Comparison of ENCODE assay signal across 8 mouse cellular contexts in genomic region chr5:135632797-135633144, GRCm38 (mm10). TPM values are rescaled to one million over a fixed set of nuclear protein-coding genes. Genes with fewer than 3 reads are reported as not detected.
A peak's percentile ranks its signal among the peaks of the same experiment; 100 is the strongest.
DNase-seq lines count a peak whose midpoint lies in the region; ATAC-seq and TF ChIP-seq lines count a peak whose summit lies in the region.

No protein-coding gene starts in this region.

- ATAC-seq in lung, embryonic 14.5 days (ENCODE audit: insufficient read depth), result peak; percentile 79
- peak; percentile 84 for ATAC-seq in limb, embryonic 12.5 days (ENCODE audit: insufficient number of reproducible peaks, insufficient read depth, low FRiP score, low TSS enrichment, low read depth)

- H3K9ac ChIP-seq in lung, embryonic 14.5 days, result peak overlapping the region; percentile 76
- H3K9ac ChIP-seq in limb, embryonic 12.5 days (replicated peaks), result peak overlapping the region; percentile 79

- H3K36me3 ChIP-seq in lung, embryonic 14.5 days (ENCODE audit: insufficient read depth), result peaks cover 23% of the 10 kb centered on the region
- peaks cover 27% of the 10 kb centered on the region for H3K36me3 ChIP-seq in limb, embryonic 12.5 days

- peak overlapping the region; percentile 91 for H3K4me3 ChIP-seq in lung, embryonic 14.5 days (ENCODE audit: low read depth, low read length)
- peak overlapping the region; percentile 98 for H3K4me3 ChIP-seq in embryonic fibroblast, embryonic 13.5 days (ENCODE audit: insufficient read depth, low read length)
- H3K4me3 ChIP-seq in limb, embryonic 12.5 days (replicated peaks), result peak overlapping the region; percentile 74
- H3K4me3 ChIP-seq in olfactory bulb, adult 2 months (ENCODE audit: insufficient read depth, low read depth, low read length), result peak overlapping the region; percentile 70

- TF ChIP-seq POLR2A in embryonic fibroblast, embryonic 13.5 days (IDR thresholded peaks at IDR 0.05; ENCODE audit: low read depth, low read length), result no peak
- no peak for TF ChIP-seq POLR2A in olfactory bulb, adult 2 months (IDR thresholded peaks at IDR 0.05; ENCODE audit: insufficient read depth, low read depth, low read length)

- no peak for DNase-seq in lung, embryonic 14.5 days
- DNase-seq in lung, postnatal 4 days, result no peak
- no peak for DNase-seq in adrenal gland, postnatal 10 days
- DNase-seq in layer of hippocampus, postnatal 10 days (ENCODE audit: low spot score in 2 of 2), result no peak
- no peak for DNase-seq in gastrocnemius, adult 8-10 months (ENCODE audit: low spot score in 2 of 2)

- H3K27me3 ChIP-seq in lung, embryonic 14.5 days (ENCODE audit: insufficient read depth, low read length), result no peaks in the 10 kb centered on the region
- H3K27me3 ChIP-seq in limb, embryonic 12.5 days, result no peaks in the 10 kb centered on the region

- no peak for TF ChIP-seq CTCF in lung, embryonic 14.5 days (IDR thresholded peaks at IDR 0.05; ENCODE audit: low read depth)
- TF ChIP-seq CTCF in embryonic fibroblast, embryonic 13.5 days (IDR thresholded peaks at IDR 0.05; ENCODE audit: borderline replicate concordance, insufficient read depth, low read length), result no peak
- TF ChIP-seq CTCF in olfactory bulb, adult 2 months (IDR thresholded peaks at IDR 0.05; ENCODE audit: insufficient read depth, low read depth, low read length), result no peak

- H3K4me1 ChIP-seq in lung, embryonic 14.5 days (ENCODE audit: insufficient read depth), result no peaks in the 10 kb centered on the region
- H3K4me1 ChIP-seq in embryonic fibroblast, embryonic 13.5 days (ENCODE audit: control insufficient read depth, insufficient read depth, low read length), result no peaks in the 10 kb centered on the region
- peaks cover 10% of the 10 kb centered on the region for H3K4me1 ChIP-seq in limb, embryonic 12.5 days (replicated peaks)
- 0 out of 2 replicates have a peak, but pooled peaks cover 3% of the 10 kb centered on the region for H3K4me1 ChIP-seq in olfactory bulb, adult 2 months (ENCODE audit: control insufficient read depth, insufficient read depth, low read length)

- no peaks in the 10 kb centered on the region for H3K9me3 ChIP-seq in lung, embryonic 14.5 days (ENCODE audit: low read depth, low read length)
- H3K9me3 ChIP-seq in limb, embryonic 12.5 days, result no peaks in the 10 kb centered on the region; the same call in 1 of the 2 replicates

- 0% methylated on average over 20 of the region's 21 CpGs for WGBS in lung, embryonic 14.5 days
- under 1% methylated on average over 21 of the region's 21 CpGs for WGBS in limb, embryonic 12.5 days
- 0% methylated on average over 21 of the region's 21 CpGs for WGBS in olfactory bulb, adult 2 months

- H3K27ac ChIP-seq in lung, embryonic 14.5 days (ENCODE audit: low read depth), result peak overlapping the region; percentile 80
- peak overlapping the region; percentile 35; the same call in 1 of the 2 replicates for H3K27ac ChIP-seq in embryonic fibroblast, embryonic 13.5 days (ENCODE audit: insufficient read depth, low read length)
- H3K27ac ChIP-seq in limb, embryonic 12.5 days, result peak overlapping the region; percentile 82
- peak overlapping the region; percentile 89 for H3K27ac ChIP-seq in olfactory bulb, adult 2 months (ENCODE audit: insufficient read depth, low read depth, low read length)

- H3K4me2 ChIP-seq in lung, embryonic 14.5 days, result peak overlapping the region; percentile 61
- peak overlapping the region; percentile 65 for H3K4me2 ChIP-seq in limb, embryonic 12.5 days

RNA-seq across cellular contexts. Expression of gene Rhbdd2, which starts 0.4 kb away (rescaled TPM):
- polyA plus RNA-seq in lung, embryonic 14.5 days (2014; fragmentation: Nextera tagmentation; extraction: Ambion mirVana), result 40.5 and 45.7 TPM in 2 replicates
- 18.8 and 23.3 TPM in 2 replicates for polyA plus RNA-seq in embryonic fibroblast, embryonic 13.5 days (2011; ENCODE audit: insufficient read length, low read depth, missing spikeins)
- polyA plus RNA-seq in limb, embryonic 12.5 days (2016; fragmentation: Nextera tagmentation; extraction: Ambion mirVana), result 47.7 and 52.2 TPM in 2 replicates
- polyA plus RNA-seq in olfactory bulb, adult 2 months (2012; ENCODE audit: insufficient read depth, insufficient read length, low replicate concordance, missing spikeins), result not detected in 2 replicates
- total RNA-seq in adrenal gland, postnatal 10 days (2021), result 10 to 100 TPM; 35.2 to 39.1 TPM
- 10 to 100 TPM; 68.6 to 75.4 TPM for total RNA-seq in layer of hippocampus, postnatal 10 days (2021)
- 10 to 100 TPM; 10.3 to 14.7 (median 13.5) TPM for total RNA-seq in gastrocnemius, adult 8-10 months (2022)

RNA-seq across cellular contexts. Expression of gene Por, which starts 37.1 kb away (rescaled TPM):
- 51.5 and 52.7 TPM in 2 replicates for polyA plus RNA-seq in lung, embryonic 14.5 days (2014; fragmentation: Nextera tagmentation; extraction: Ambion mirVana)
- polyA plus RNA-seq in embryonic fibroblast, embryonic 13.5 days (2011; ENCODE audit: insufficient read length, low read depth, missing spikeins), result 58.5 and 98.3 TPM in 2 replicates
- polyA plus RNA-seq in limb, embryonic 12.5 days (2016; fragmentation: Nextera tagmentation; extraction: Ambion mirVana), result 114 and 120 TPM in 2 replicates
- polyA plus RNA-seq in olfactory bulb, adult 2 months (2012; ENCODE audit: insufficient read depth, insufficient read length, low replicate concordance, missing spikeins), result not detected in 2 replicates
- total RNA-seq in adrenal gland, postnatal 10 days (2021), result 100 to 1,000 TPM; 175 to 226 TPM
- 10 to 100 TPM; 74.9 to 77.7 TPM for total RNA-seq in layer of hippocampus, postnatal 10 days (2021)
- 10 to 100 TPM; 32.8 to 36.4 (median 35.9) TPM for total RNA-seq in gastrocnemius, adult 8-10 months (2022)

RNA-seq across cellular contexts. Expression of gene Ccl24, which starts 59.9 kb away (rescaled TPM):
- polyA plus RNA-seq in lung, embryonic 14.5 days (2014; fragmentation: Nextera tagmentation; extraction: Ambion mirVana), result 2.5 and 3.1 TPM in 2 replicates
- polyA plus RNA-seq in embryonic fibroblast, embryonic 13.5 days (2011; ENCODE audit: insufficient read length, low read depth, missing spikeins), result not detected in 2 replicates
- polyA plus RNA-seq in limb, embryonic 12.5 days (2016; fragmentation: Nextera tagmentation; extraction: Ambion mirVana), result 0.31 and 0.68 TPM in 2 replicates
- polyA plus RNA-seq in olfactory bulb, adult 2 months (2012; ENCODE audit: insufficient read depth, insufficient read length, low replicate concordance, missing spikeins), result not detected in 2 replicates
- 1 to 10 TPM; 3.6 to 4.0 TPM for total RNA-seq in adrenal gland, postnatal 10 days (2021)
- total RNA-seq in layer of hippocampus, postnatal 10 days (2021), result not detected
- total RNA-seq in gastrocnemius, adult 8-10 months (2022), result 1 to 10 TPM in 2 of 4 experiments, under 1 TPM in 1, not detected in 1; 0.44 to 2.6 (median 1.2) TPM

Comparison
In these comparisons a context has a peak if more than half of its experiments do, and no peak if none do; other contexts are left out.
1. H3K27ac ChIP-seq: peak in every context shown above with its lines; median percentile 89 in olfactory bulb, adult 2 months; 82 in limb, embryonic 12.5 days; 80 in lung, embryonic 14.5 days; 35 in embryonic fibroblast, embryonic 13.5 days.
2. RNA of gene Por, which starts 37.1 kb away (polyA plus RNA-seq): 114 to 120 TPM in limb, embryonic 12.5 days, 58.5 to 98.3 TPM in embryonic fibroblast, embryonic 13.5 days and 51.5 to 52.7 TPM in lung, embryonic 14.5 days; not detected in olfactory bulb, adult 2 months; every median in the first group is over 10 times any median in the second.
3. Peak in every context shown above with its lines, with median percentiles within 50 percentile points of each other: H3K4me3 ChIP-seq.